Mouse (Mus musculus): ENCODE results near the gene F5.

Gene F5

GRCm38 (mm10) chr1:164235078-164235477, 83.4 kb downstream of the F5 start:
- no peak for DNase-seq (ENCODE audit: low read depth)

GRCm38 (mm10) chr1:164236078-164236477, 84.4 kb downstream of the F5 start:
- DNase-seq (ENCODE audit: low read depth), result no peak

- DNase-seq (ENCODE audit: low read depth), result no peak
Measured at GRCm38 (mm10) chr1:164241494-164241893, 89.9 kb downstream of the F5 start.

- DNase-seq (ENCODE audit: low read depth), result no peak
Measured at GRCm38 (mm10) chr1:164242809-164243208, 91.2 kb downstream of the F5 start.

GRCm38 (mm10) chr1:164247442-164247841, 95.8 kb downstream of the F5 start:
- DNase-seq (ENCODE audit: low read depth), result no peak

GRCm38 (mm10) chr1:164247971-164248370, 96.3 kb downstream of the F5 start:
- DNase-seq (ENCODE audit: low read depth), result no peak

- DNase-seq (ENCODE audit: low read depth), result peak; percentile 98
Measured at GRCm38 (mm10) chr1:164248465-164249331, 97.1 kb downstream of the F5 start, which contains the start of gene Slc19a2. Gene Slc19a2 (plus strand): TSS chr1:164249046.

GRCm38 (mm10) chr1:164249332-164249711, 97.7 kb downstream of the F5 start:
- no peak for DNase-seq (ENCODE audit: low read depth)

- DNase-seq (ENCODE audit: low read depth), result no peak
Measured at GRCm38 (mm10) chr1:164250391-164251150, 98.9 kb downstream of the F5 start.

- no peak for DNase-seq (ENCODE audit: low read depth)
Measured at GRCm38 (mm10) chr1:164251438-164251837, 99.8 kb downstream of the F5 start.

- DNase-seq (ENCODE audit: low read depth), result no peak
Measured at GRCm38 (mm10) chr1:164252551-164252950, 100.9 kb downstream of the F5 start.

- no peak for DNase-seq (ENCODE audit: low read depth)
Measured at GRCm38 (mm10) chr1:164254836-164255235, 103.2 kb downstream of the F5 start.

GRCm38 (mm10) chr1:164260171-164261028, 108.8 kb downstream of the F5 start:
- DNase-seq (ENCODE audit: low read depth), result no peak

- DNase-seq (ENCODE audit: low read depth), result no peak
Measured at GRCm38 (mm10) chr1:164261553-164261952, 109.9 kb downstream of the F5 start.
